Mouse (Mus musculus) urinary bladder, postnatal 36 days (tissue): ENCODE results near the gene AL607142.1.

Source experiments
- DNase-seq, 2 experiments: peaks; one replicate each; pipeline ENCODE4 v3.0.0; 2022; ENCODE audit warnings: low spot score in 2 of 2, mixed read lengths in 1 of 2

The AL607142.1 gene

GRCm38 (mm10) chr4:120101186-120101585 lies 36.4 kb downstream of the AL607142.1 start:
- DNase-seq = no peak

- DNase-seq = peak; percentile 44 to 66
Measured at GRCm38 (mm10) chr4:120104599-120104998, 39.8 kb downstream of the AL607142.1 start.

GRCm38 (mm10) chr4:120106362-120106761 lies 41.6 kb downstream of the AL607142.1 start:
- DNase-seq = no peak

- DNase-seq = no peak
Measured at GRCm38 (mm10) chr4:120107787-120108186, 43.0 kb downstream of the AL607142.1 start.

GRCm38 (mm10) chr4:120115516-120115915 lies 50.7 kb downstream of the AL607142.1 start:
- no peak for DNase-seq

GRCm38 (mm10) chr4:120116312-120116711 lies 51.5 kb downstream of the AL607142.1 start:
- DNase-seq = no peak

- DNase-seq = peak; percentile 47 to 67
Measured at GRCm38 (mm10) chr4:120120276-120120675, 55.5 kb downstream of the AL607142.1 start.

GRCm38 (mm10) chr4:120124656-120125055 lies 59.9 kb downstream of the AL607142.1 start:
- DNase-seq = no peak

- peak in 1 of 2 experiments; percentile 53 for DNase-seq
Measured at GRCm38 (mm10) chr4:120126047-120126446, 61.3 kb downstream of the AL607142.1 start.

- DNase-seq = no peak
Measured at GRCm38 (mm10) chr4:120127333-120127732, 62.5 kb downstream of the AL607142.1 start.

- DNase-seq = peak in 1 of 2 experiments; percentile 66
Measured at GRCm38 (mm10) chr4:120128033-120128432, 63.2 kb downstream of the AL607142.1 start.

GRCm38 (mm10) chr4:120129233-120129885 lies 64.6 kb downstream of the AL607142.1 start:
- DNase-seq = peak in 1 of 2 experiments; percentile 36

- DNase-seq = no peak
Measured at GRCm38 (mm10) chr4:120130926-120131325, 66.1 kb downstream of the AL607142.1 start.

GRCm38 (mm10) chr4:120131441-120132220 lies 66.8 kb downstream of the AL607142.1 start:
- peak; percentile 35 to 73 for DNase-seq

GRCm38 (mm10) chr4:120134223-120134622 lies 69.4 kb downstream of the AL607142.1 start:
- DNase-seq = no peak

GRCm38 (mm10) chr4:120141810-120142209 lies 77.0 kb downstream of the AL607142.1 start:
- DNase-seq = no peak

- DNase-seq = no peak
Measured at GRCm38 (mm10) chr4:120142905-120143304, 78.1 kb downstream of the AL607142.1 start.
